Mouse (Mus musculus) myocyte (in vitro differentiated cells): ENCODE data around the gene Trappc1.

Experiments used
- MAX ChIP-seq: IDR thresholded peaks from one replicate; pipeline ENCODE4 v1.6.1; 2011; ENCODE audit warnings: low read depth, mild to moderate bottlenecking, control low read depth
- POLR2A ChIP-seq: IDR thresholded peaks from one replicate; pipeline ENCODE4 v1.6.1; 2011; ENCODE audit warnings: low read depth, mild to moderate bottlenecking, control low read depth, moderate library complexity; ENCODE audit not compliant: insufficient read length
- USF1 ChIP-seq: IDR thresholded peaks from one replicate; pipeline ENCODE4 v1.6.1; 2011; ENCODE audit warnings: low read depth, mild to moderate bottlenecking, control low read depth, moderate library complexity

- no peak for TF ChIP-seq MAX
- no peak for TF ChIP-seq POLR2A
- peak; percentile 13 for TF ChIP-seq USF1
These were observed 10.1 kb downstream of the Trappc1 start for GRCm38 (mm10) chr11:69333922-69334321.
